Mouse (Mus musculus) gastrocnemius, postnatal 4 days (tissue): ENCODE data around the gene Olfr764-ps1. TPM values are rescaled to one million over a fixed set of nuclear protein-coding genes. Genes with fewer than 3 reads are reported as not detected.

Experiments
- total RNA-seq, 2 experiments: library from RNA; stranded (reverse); gene quantifications; 2 replicates each; pipeline ENCODE4 v1.2.3; 2021

Olfr764-ps1 gene
- total RNA-seq, 2 experiments from 2014 or later, result not detected

Other genes with a start within 250 kb of the Olfr764-ps1 start
- 1 to 10 TPM; 2.8 to 3.0 TPM for gene Mmp19, start 249.0 kb downstream of the Olfr764-ps1 start, total RNA-seq
- gene Dnajc14, start 235.8 kb downstream of the Olfr764-ps1 start, total RNA-seq, result 10 to 100 TPM; 48.6 to 50.7 TPM
- 10 to 100 TPM; 17.3 to 20.2 TPM for gene Tmem198b, start 235.5 kb downstream of the Olfr764-ps1 start, total RNA-seq
- gene Sarnp, start 222.6 kb downstream of the Olfr764-ps1 start, total RNA-seq, result 10 to 100 TPM; 48.5 to 54.6 TPM
- gene Ormdl2, start 218.3 kb downstream of the Olfr764-ps1 start, total RNA-seq, result 10 to 100 TPM; 11.7 to 12.0 TPM
- gene Gdf11, start 148.2 kb downstream of the Olfr764-ps1 start, total RNA-seq, result 1 to 10 TPM; 7.5 to 8.3 TPM
- gene Cd63, start 138.9 kb downstream of the Olfr764-ps1 start, total RNA-seq, result 100 to 1,000 TPM; 311 to 352 TPM
- gene Rdh5, start 117.0 kb downstream of the Olfr764-ps1 start, total RNA-seq, result 10 to 100 TPM; 11.7 to 12.1 TPM
- gene Bloc1s1, start 115.9 kb downstream of the Olfr764-ps1 start, total RNA-seq, result 100 to 1,000 TPM; 218 to 231 TPM
- 100 to 1,000 TPM; 148 to 157 TPM for gene Itga7, start 106.1 kb downstream of the Olfr764-ps1 start, total RNA-seq
- gene Mettl7b, start 78.9 kb downstream of the Olfr764-ps1 start, total RNA-seq, result under 1 TPM in 1 of 2 experiments, not detected in 1; 0.73 TPM
- gene Olfr9, start 50.5 kb downstream of the Olfr764-ps1 start, total RNA-seq, result not detected
- gene Olfr763, start 29.1 kb downstream of the Olfr764-ps1 start, total RNA-seq, result not detected
- gene Olfr765, start 10.1 kb upstream of the Olfr764-ps1 start, total RNA-seq, result not detected
- not detected for gene Olfr766-ps1, start 29.1 kb upstream of the Olfr764-ps1 start, total RNA-seq
- gene Olfr767, start 43.0 kb upstream of the Olfr764-ps1 start, total RNA-seq, result not detected
- gene Olfr768, start 59.5 kb upstream of the Olfr764-ps1 start, total RNA-seq, result not detected
- gene Olfr769, start 78.0 kb upstream of the Olfr764-ps1 start, total RNA-seq, result not detected
- not detected for gene Olfr770, start 99.1 kb upstream of the Olfr764-ps1 start, total RNA-seq
- not detected for gene Olfr771, start 124.9 kb upstream of the Olfr764-ps1 start, total RNA-seq
- gene Olfr772, start 138.0 kb upstream of the Olfr764-ps1 start, total RNA-seq, result not detected
- not detected for gene Olfr773, start 147.5 kb upstream of the Olfr764-ps1 start, total RNA-seq
- not detected for gene Olfr774, start 196.3 kb upstream of the Olfr764-ps1 start, total RNA-seq
- gene Olfr775, start 208.5 kb upstream of the Olfr764-ps1 start, total RNA-seq, result not detected
- gene Olfr776, start 219.2 kb upstream of the Olfr764-ps1 start, total RNA-seq, result not detected
- gene Olfr777, start 231.6 kb upstream of the Olfr764-ps1 start, total RNA-seq, result not detected